7 mouse cellular contexts compared by ENCODE assay signal in the genomic region with DNA sequence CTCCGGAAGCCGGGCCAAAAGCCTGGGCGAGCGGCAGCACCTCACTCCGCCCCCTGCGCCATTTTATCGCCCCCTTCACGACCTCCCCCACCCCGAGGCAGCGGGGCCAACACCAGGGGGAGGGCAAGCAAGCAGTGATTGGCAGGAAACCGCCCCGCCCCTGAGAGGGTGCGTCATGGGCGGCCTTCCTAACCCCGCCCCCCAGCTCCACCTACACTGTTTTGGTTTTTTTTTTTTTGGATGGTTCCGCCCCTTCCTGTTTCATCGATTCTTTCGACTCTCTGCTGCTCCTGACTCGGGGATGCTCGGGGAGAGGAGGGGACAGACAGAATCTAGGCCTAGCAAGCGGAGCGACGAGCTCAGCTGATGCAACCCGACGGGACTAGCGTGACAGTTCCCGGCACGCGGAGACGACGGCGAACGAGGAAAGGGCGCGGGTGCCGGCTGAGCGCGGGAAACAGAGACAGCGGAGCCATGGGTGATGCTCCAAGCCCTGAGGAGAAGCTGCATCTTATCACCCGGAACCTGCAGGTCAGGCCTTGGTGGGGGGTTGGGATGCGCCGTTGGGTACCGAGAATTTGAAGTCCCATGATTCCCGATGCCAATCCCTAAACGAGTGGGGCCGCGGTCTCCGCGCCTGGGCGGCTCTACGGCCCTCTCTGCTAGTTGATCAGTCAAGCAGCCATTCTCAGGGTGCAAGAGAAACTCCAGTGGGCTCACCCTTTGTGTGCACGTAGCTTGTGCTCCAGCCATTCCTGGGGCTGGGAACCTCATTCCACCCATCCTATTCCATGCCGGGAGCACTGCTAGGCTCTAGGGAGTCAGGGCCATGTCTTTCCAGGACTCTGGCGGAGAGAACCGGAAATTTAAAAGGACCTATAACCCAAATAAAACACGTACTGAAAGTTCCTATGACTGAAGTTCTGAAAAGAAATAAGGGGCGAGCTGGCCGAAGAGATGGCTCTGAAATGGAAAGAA. TPM values are rescaled to one million over a fixed set of nuclear protein-coding genes. Genes with fewer than 3 reads are reported as not detected.
DNase-seq lines count a peak whose midpoint lies in the region; ATAC-seq lines count a peak whose summit lies in the region.

Gene S100pbp (minus strand): TSS at position 186 of the 978 bp plus-strand sequence.
Gene Yars (plus strand): TSS at position 219 of the 978 bp plus-strand sequence.

- no peaks in the 10 kb centered on the region for H3K27me3 ChIP-seq in intestine, embryonic 16.5 days (replicated peaks; ENCODE audit: control insufficient read depth, insufficient read depth, low read length)
- H3K27me3 ChIP-seq in midbrain, embryonic 11.5 days (ENCODE audit: control insufficient read depth, insufficient read depth, low read length), result no peaks in the 10 kb centered on the region

- no peaks in the 10 kb centered on the region for H3K36me3 ChIP-seq in intestine, embryonic 16.5 days (ENCODE audit: control insufficient read depth, insufficient read depth, low read length)
- no peaks in the 10 kb centered on the region for H3K36me3 ChIP-seq in midbrain, embryonic 11.5 days (ENCODE audit: control insufficient read depth, insufficient read depth, low read length)

- ATAC-seq in intestine, embryonic 16.5 days, result peak; percentile 87
- peak; percentile 91 for ATAC-seq in midbrain, embryonic 11.5 days (ENCODE audit: low FRiP score)

- intact Hi-C loops in left cerebral cortex, postnatal 36 days (cut with DNase I), result loop anchor here (1.0 to 5.0 kb wide), 2 partner anchors 53 to 145 kb away; partner anchors contain the start of genes Fndc5, Rbbp4 and Zbtb8os

- H3K9ac ChIP-seq in intestine, embryonic 16.5 days (ENCODE audit: low read depth, low read length), result peak within 1 kb of the TSS; percentile 84
- H3K9ac ChIP-seq in midbrain, embryonic 11.5 days (ENCODE audit: low read length), result peak within 1 kb of the TSS; percentile 88

- no peaks in the 10 kb centered on the region for H3K9me3 ChIP-seq in intestine, embryonic 16.5 days (ENCODE audit: control insufficient read depth, low read length)
- H3K9me3 ChIP-seq in midbrain, embryonic 11.5 days (ENCODE audit: control insufficient read depth, low read length), result no peaks in the 10 kb centered on the region

- peak within 1 kb of the TSS; percentile 91 for H3K4me3 ChIP-seq in intestine, embryonic 16.5 days (ENCODE audit: low read length)
- peak within 1 kb of the TSS; percentile 87 for H3K4me3 ChIP-seq in midbrain, embryonic 11.5 days (ENCODE audit: low read depth, low read length)

- peak; percentile 97 for DNase-seq in adrenal gland, adult 8-10 months
- peak; percentile 99 for DNase-seq in embryo, embryonic 9.5 days (ENCODE audit: extremely low spot score)
- DNase-seq in gastrocnemius, postnatal 4 days (ENCODE audit: low spot score in 2 of 2), result peak; percentile 96
- DNase-seq in left cerebral cortex, postnatal 36 days (ENCODE audit: low spot score in 2 of 2), result peak; percentile 93 to 94
- DNase-seq in midbrain, embryonic 11.5 days (ENCODE audit: low spot score, missing footprints), result peak; percentile 100
- DNase-seq in skeletal muscle tissue, adult 2 months (ENCODE audit: low read depth, low spot score), result peak; percentile 96

- WGBS in intestine, embryonic 16.5 days, result under 1% methylated on average over 51 of the region's 58 CpGs
- under 1% methylated on average over 53 of the region's 58 CpGs for WGBS in midbrain, embryonic 11.5 days

- H3K27ac ChIP-seq in intestine, embryonic 16.5 days (ENCODE audit: low read length), result peak within 1 kb of the TSS; percentile 88
- H3K27ac ChIP-seq in midbrain, embryonic 11.5 days (ENCODE audit: low read depth, low read length), result peak within 1 kb of the TSS; percentile 85

- H3K4me1 ChIP-seq in intestine, embryonic 16.5 days (ENCODE audit: control insufficient read depth, insufficient read depth, low read length), result peaks cover 14% of the 10 kb centered on the region; the same call in 1 of the 2 replicates
- peaks cover 13% of the 10 kb centered on the region for H3K4me1 ChIP-seq in midbrain, embryonic 11.5 days (ENCODE audit: control insufficient read depth, insufficient read depth, low read length)

- peak within 1 kb of the TSS; percentile 69 for H3K4me2 ChIP-seq in intestine, embryonic 16.5 days (ENCODE audit: low read depth, low read length)
- H3K4me2 ChIP-seq in midbrain, embryonic 11.5 days, result peak within 1 kb of the TSS; percentile 78

RNA-seq across cellular contexts. Expression of gene S100pbp, which starts in this region (rescaled TPM):
- total RNA-seq in adrenal gland, adult 8-10 months (2022), result 10 to 100 TPM; 21.7 to 31.7 (median 25.4) TPM
- total RNA-seq in gastrocnemius, postnatal 4 days (2021), result 10 to 100 TPM; 20.4 to 21.7 TPM
- 10.3 and 10.9 TPM in 2 replicates for polyA plus RNA-seq in intestine, embryonic 16.5 days (2015; fragmentation: Nextera tagmentation; extraction: Ambion mirVana)
- total RNA-seq in left cerebral cortex, postnatal 36 days (2021), result 10 to 100 TPM; 33.9 to 36.0 TPM
- polyA plus RNA-seq in midbrain, embryonic 11.5 days (2014; fragmentation: Nextera tagmentation; extraction: Ambion mirVana), result 20.0 and 26.9 TPM in 2 replicates

RNA-seq across cellular contexts. Expression of gene Yars, which starts in this region (rescaled TPM):
- 100 to 1,000 TPM in 1 of 4 experiments, 10 to 100 TPM in 3; 83.3 to 108 (median 89.0) TPM for total RNA-seq in adrenal gland, adult 8-10 months (2022)
- total RNA-seq in gastrocnemius, postnatal 4 days (2021), result 10 to 100 TPM; 47.6 to 50.1 TPM
- polyA plus RNA-seq in intestine, embryonic 16.5 days (2015; fragmentation: Nextera tagmentation; extraction: Ambion mirVana), result 104 and 107 TPM in 2 replicates
- total RNA-seq in left cerebral cortex, postnatal 36 days (2021), result 10 to 100 TPM; 89.6 to 93.2 TPM
- 105 and 106 TPM in 2 replicates for polyA plus RNA-seq in midbrain, embryonic 11.5 days (2014; fragmentation: Nextera tagmentation; extraction: Ambion mirVana)

Comparison
In these comparisons a context has a peak if more than half of its experiments do, and no peak if none do; other contexts are left out.
1. Peak in every context shown above with its lines: DNase-seq, ATAC-seq, H3K4me3 ChIP-seq and H3K27ac ChIP-seq.